Mouse (Mus musculus): ENCODE measurements around the gene Cxcr4. TPM values are rescaled to one million over a fixed set of nuclear protein-coding genes. Genes with fewer than 3 reads are reported as not detected.

Cxcr4 gene
- polyA plus RNA-seq, 1 experiment = 2.3 TPM

GRCm38 (mm10) chr1:128608119-128608518, 16.0 kb upstream of the Cxcr4 start:
- Histone ChIP-seq H3K4me3 (ENCODE audit: insufficient read depth, low read depth, low read length) (no peak overlapping the region), H3K27ac (replicated peaks; ENCODE audit: low read depth, low read length) (no peak overlapping the region), H3K4me1 (ENCODE audit: control insufficient read depth, insufficient read depth, insufficient read length, low read length) (no peaks in the 10 kb centered on the region)

DNA sequence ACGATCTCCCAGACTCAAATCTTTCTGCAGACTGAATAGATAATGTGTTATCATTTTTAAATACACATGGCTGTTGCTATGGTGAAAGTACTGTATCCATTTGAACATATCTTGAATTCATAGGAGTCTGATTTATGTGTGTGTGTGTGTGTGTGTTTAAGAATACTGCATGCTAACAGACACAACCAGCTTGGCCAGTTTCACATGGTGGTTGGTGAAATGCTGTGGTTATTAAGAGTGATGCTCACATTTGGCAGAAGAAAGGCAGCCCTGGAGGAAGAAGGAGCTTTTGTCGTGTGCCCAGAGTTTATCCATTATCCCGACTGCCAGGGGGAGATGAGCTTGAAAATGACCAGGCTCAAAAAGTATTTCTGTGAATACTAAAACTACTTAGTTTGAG, 15.3 kb upstream of the Cxcr4 start:
- Histone ChIP-seq H3K27ac (replicated peaks; ENCODE audit: low read depth, low read length) (no peak overlapping the region), H3K4me1 (ENCODE audit: control insufficient read depth, insufficient read depth, insufficient read length, low read length) (no peaks in the 10 kb centered on the region), H3K4me3 (ENCODE audit: insufficient read depth, low read depth, low read length) (no peak overlapping the region)

GRCm38 (mm10) chr1:128605794-128606193, 13.7 kb upstream of the Cxcr4 start:
- Histone ChIP-seq H3K27ac (replicated peaks; ENCODE audit: low read depth, low read length) (no peak overlapping the region), H3K4me3 (ENCODE audit: insufficient read depth, low read depth, low read length) (no peak overlapping the region)

GRCm38 (mm10) chr1:128602688-128603385, 10.7 kb upstream of the Cxcr4 start:
- no peak overlapping the region for H3K27ac ChIP-seq (replicated peaks; ENCODE audit: low read depth, low read length)
- no peaks in the 10 kb centered on the region for H3K4me1 ChIP-seq (ENCODE audit: control insufficient read depth, insufficient read depth, insufficient read length, low read length)
- H3K4me3 ChIP-seq (ENCODE audit: insufficient read depth, low read depth, low read length) = no peak overlapping the region

More at GRCm38 (mm10) chr1:128605794-128606193, 13.7 kb upstream of the Cxcr4 start:
- H3K4me1 ChIP-seq (ENCODE audit: control insufficient read depth, insufficient read depth, insufficient read length, low read length) = no peaks in the 10 kb centered on the region

GRCm38 (mm10) chr1:128602018-128602687, 10.1 kb upstream of the Cxcr4 start:
- no peak overlapping the region for H3K4me3 ChIP-seq (ENCODE audit: insufficient read depth, low read depth, low read length)
- 0 out of 2 replicates have a peak, but pooled peaks cover 2% of the 10 kb centered on the region for H3K4me1 ChIP-seq (ENCODE audit: control insufficient read depth, insufficient read depth, insufficient read length, low read length)
- H3K27ac ChIP-seq (replicated peaks; ENCODE audit: low read depth, low read length) = no peak overlapping the region

GRCm38 (mm10) chr1:128601307-128601706, 9.2 kb upstream of the Cxcr4 start:
- H3K27ac ChIP-seq (replicated peaks; ENCODE audit: low read depth, low read length) = no peak overlapping the region
- no peak overlapping the region for H3K4me3 ChIP-seq (ENCODE audit: insufficient read depth, low read depth, low read length)
- H3K4me1 ChIP-seq (ENCODE audit: control insufficient read depth, insufficient read depth, insufficient read length, low read length) = 0 out of 2 replicates have a peak, but pooled peaks cover 2% of the 10 kb centered on the region

GRCm38 (mm10) chr1:128600549-128600948, 8.5 kb upstream of the Cxcr4 start:
- H3K4me1 ChIP-seq (ENCODE audit: control insufficient read depth, insufficient read depth, insufficient read length, low read length) = 0 out of 2 replicates have a peak, but pooled peaks cover 2% of the 10 kb centered on the region
- H3K4me3 ChIP-seq (ENCODE audit: insufficient read depth, low read depth, low read length) = no peak overlapping the region
- no peak overlapping the region for H3K27ac ChIP-seq (replicated peaks; ENCODE audit: low read depth, low read length)

- H3K4me1 ChIP-seq (ENCODE audit: control insufficient read depth, insufficient read depth, insufficient read length, low read length) = 0 out of 2 replicates have a peak, but pooled peaks cover 2% of the 10 kb centered on the region
- no peak overlapping the region for H3K27ac ChIP-seq (replicated peaks; ENCODE audit: low read depth, low read length)
- H3K4me3 ChIP-seq (ENCODE audit: insufficient read depth, low read depth, low read length) = no peak overlapping the region
Observed at GRCm38 (mm10) chr1:128597209-128597782, 5.2 kb upstream of the Cxcr4 start.

- Histone ChIP-seq H3K4me3 (ENCODE audit: insufficient read depth, low read depth, low read length) (no peak overlapping the region), H3K4me1 (ENCODE audit: control insufficient read depth, insufficient read depth, insufficient read length, low read length) (0 out of 2 replicates have a peak, but pooled peaks cover 2% of the 10 kb centered on the region), H3K27ac (replicated peaks; ENCODE audit: low read depth, low read length) (no peak overlapping the region)
Observed at GRCm38 (mm10) chr1:128595528-128595927, 3.4 kb upstream of the Cxcr4 start.

DNA sequence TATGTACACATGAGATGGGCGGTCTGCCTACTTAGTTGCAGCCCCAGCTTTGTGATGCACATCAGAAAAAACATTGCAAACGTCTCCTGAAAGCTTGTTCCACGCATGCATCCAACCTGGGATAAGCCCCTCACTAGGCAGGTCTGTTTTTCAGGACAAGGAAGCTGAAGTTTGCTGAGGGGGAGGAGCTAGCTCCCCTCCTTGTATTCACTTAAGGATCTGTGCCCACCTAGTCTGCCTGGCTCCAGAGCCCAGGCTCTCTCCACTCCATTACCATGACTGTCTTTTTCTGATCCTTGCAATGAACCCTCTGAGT, 3.0 kb upstream of the Cxcr4 start:
- H3K4me1 ChIP-seq (ENCODE audit: control insufficient read depth, insufficient read depth, insufficient read length, low read length) = 0 out of 2 replicates have a peak, but pooled peaks cover 2% of the 10 kb centered on the region
- no peak overlapping the region for H3K27ac ChIP-seq (replicated peaks; ENCODE audit: low read depth, low read length)
- H3K4me3 ChIP-seq (ENCODE audit: insufficient read depth, low read depth, low read length) = no peak overlapping the region

DNA sequence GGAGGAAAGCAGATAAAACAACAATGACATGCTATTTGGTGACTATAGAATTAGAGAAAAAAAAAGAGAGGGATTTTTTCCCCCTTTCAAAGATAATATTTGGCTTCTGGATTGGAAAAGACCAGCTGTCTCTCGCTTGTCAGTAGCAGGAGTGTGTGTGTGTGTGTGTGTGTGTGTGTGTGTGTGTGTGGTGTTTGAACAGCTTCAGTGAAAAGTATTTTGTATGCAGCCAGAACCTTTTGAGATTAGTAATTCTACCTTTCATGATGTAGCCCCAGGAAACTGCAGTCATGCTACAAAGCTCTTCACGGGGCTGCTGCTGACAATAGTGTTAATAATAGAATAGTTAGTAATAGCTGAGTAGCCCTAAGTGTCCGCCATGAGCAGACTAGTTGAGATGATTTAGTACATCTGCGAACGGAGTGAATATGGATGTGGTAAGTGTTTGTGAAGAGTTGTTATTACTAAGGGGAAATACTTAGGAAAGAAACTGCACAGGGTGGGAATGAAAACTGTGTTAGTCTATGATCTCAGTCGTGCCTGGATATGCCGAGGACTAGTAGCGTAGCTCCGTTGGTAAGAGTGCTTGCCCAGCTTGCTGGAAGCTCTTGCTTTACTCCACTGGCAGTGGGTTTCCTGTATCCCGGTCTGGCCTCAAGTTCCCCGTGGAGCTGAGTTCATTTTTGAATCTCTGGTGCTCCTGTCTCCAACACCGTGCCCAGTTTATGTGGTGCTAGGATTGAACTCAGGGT, 2.4 kb upstream of the Cxcr4 start:
- Histone ChIP-seq H3K4me1 (ENCODE audit: control insufficient read depth, insufficient read depth, insufficient read length, low read length) (0 out of 2 replicates have a peak, but pooled peaks cover 2% of the 10 kb centered on the region), H3K4me3 (ENCODE audit: insufficient read depth, low read depth, low read length) (no peak overlapping the region), H3K27ac (replicated peaks; ENCODE audit: low read depth, low read length) (no peak overlapping the region)

- H3K4me3 ChIP-seq (ENCODE audit: insufficient read depth, low read depth, low read length) = peak overlapping the region; percentile 85
- H3K4me1 ChIP-seq (ENCODE audit: control insufficient read depth, insufficient read depth, insufficient read length, low read length) = 0 out of 2 replicates have a peak, but pooled peaks cover 2% of the 10 kb centered on the region
- no peak overlapping the region for H3K27ac ChIP-seq (replicated peaks; ENCODE audit: low read depth, low read length)
Observed at GRCm38 (mm10) chr1:128592961-128593501, 938 bp upstream of the Cxcr4 start.

DNA sequence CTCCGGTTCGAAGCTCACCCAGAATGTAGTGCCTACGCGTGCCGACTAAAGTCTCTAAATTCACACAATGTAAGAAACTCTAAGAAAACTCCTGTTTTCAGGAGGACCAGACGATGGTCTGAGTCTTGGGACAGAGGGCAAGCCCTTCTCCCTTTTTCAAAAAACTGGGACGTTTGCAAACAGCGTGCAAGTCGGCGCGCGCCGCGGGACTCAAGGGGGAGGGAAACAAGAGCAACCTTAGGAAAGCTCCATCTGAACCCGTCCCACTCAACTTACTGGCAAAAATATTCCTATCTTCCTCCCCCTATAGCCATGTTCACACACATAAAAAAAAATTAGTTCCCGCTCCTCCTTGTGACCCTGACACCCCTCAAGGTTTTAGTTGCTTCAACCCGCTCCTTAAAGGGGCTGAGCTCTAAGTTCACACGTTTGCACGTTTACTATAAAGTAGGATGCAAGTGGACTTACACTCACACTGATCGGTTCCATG, 327 bp downstream of the Cxcr4 start:
- Histone ChIP-seq H3K4me3 (ENCODE audit: insufficient read depth, low read depth, low read length) (peak overlapping the region; percentile 85), H3K4me1 (ENCODE audit: control insufficient read depth, insufficient read depth, insufficient read length, low read length) (peaks cover 2% of the 10 kb centered on the region; the same call in 1 of the 2 replicates), H3K27ac (replicated peaks; ENCODE audit: low read depth, low read length) (peak overlapping the region; percentile 67)

DNA sequence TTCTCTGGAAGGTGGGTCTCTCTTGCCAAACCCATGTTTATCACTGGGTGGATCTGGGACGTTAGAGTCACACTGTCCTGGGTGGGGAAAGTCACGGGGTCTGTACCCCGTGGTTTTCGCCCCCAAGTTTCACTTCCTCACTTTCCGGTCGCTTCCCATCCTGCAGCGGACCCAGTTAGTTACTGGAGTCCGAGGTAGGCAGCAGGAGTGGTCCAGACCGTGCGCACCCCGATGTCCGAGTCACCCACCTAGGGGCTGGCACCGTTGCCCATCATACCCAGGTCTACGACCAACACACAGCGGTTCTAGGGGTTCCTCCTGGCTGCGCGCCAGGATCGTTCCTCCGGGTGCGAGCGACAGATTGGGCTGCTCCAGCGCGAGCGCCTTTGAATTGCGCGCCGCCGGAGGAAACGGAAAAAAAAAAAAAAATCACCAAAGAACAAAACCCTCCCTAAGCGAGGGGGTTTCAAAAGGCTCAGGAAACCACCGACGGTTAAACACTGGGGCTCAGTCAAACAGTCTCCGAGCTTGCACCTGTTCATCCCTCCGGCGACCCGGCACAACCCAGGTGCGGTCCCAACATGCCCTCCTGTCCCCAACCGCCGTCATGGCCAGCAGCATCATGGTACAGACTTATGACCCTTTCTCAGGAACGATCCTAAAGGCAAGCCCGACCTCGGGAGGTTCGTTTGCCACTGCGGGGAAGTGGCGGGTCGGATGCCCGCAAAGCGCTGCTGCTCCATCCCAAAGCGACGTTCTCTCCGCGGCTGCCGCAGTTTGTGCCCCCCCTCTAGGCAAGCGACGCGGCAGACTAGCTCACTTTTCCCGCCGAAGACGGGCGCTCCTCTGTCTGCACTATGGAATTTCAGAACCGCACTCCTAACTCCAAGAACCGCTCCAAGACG, 1.0 kb downstream of the Cxcr4 start:
- peaks cover 2% of the 10 kb centered on the region; the same call in 1 of the 2 replicates for H3K4me1 ChIP-seq (ENCODE audit: control insufficient read depth, insufficient read depth, insufficient read length, low read length)
- H3K27ac ChIP-seq (replicated peaks; ENCODE audit: low read depth, low read length) = peak overlapping the region; percentile 67
- H3K4me3 ChIP-seq (ENCODE audit: insufficient read depth, low read depth, low read length) = peak overlapping the region; percentile 85
